1 mouse cellular context compared by ENCODE assay signal in the genomic region with DNA sequence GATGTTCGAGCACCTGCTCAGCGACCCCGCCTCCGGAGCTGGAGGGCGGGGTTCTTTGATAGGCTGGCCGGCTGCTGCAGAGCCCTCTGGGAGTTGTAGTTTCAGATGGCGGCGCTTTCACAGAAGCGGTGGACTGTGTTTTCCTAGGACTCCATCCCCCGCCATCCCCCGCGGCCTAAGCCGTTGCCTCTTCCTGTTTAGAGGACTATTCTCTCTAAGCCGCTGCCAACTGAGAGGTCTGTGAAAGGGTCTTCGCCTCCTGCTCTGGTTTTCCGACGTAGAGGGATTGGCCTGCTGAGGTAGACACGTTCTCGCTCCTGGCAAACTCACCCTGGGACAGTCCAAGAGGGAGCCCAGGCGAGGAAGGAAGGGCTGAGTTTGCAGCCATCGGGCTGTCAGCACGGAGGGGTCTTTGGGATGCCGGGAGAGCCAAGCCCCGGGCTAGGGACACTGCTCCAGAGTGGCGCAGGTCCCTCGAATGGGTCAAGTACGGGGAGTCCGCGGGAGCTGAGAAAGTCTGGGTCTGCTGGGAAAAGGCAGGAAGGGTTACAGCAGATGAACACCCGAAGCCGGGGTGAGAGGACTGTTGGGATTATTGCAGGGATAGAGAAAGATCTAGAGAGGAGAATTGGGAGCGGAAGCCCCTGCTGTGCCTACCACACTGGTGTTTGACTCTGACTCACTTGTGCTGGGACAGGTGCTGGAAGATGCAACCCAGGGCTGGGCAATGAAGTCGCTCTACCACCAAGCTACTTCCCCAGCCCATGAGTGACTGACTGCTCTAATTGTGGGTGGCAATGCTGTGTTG.
A peak's percentile ranks its signal among the peaks of the same experiment; 100 is the strongest.
TF ChIP-seq lines count a peak whose summit lies in the region.

Gene Slc38a9, plus strand, starts transcription at position 178 of the 808 bp plus-strand sequence.

TF ChIP-seq in CH12.LX, 34 proteins besides CTCF, POLR2A, EP300 and RAD21 (continued from another document):
- TF ChIP-seq MEF2A (IDR thresholded peaks at IDR 0.05; ENCODE audit: borderline replicate concordance, low read depth, low read length) (no peak), RCOR1 (conservative IDR thresholded peaks at IDR 0.05; ENCODE audit: low read depth, low read length) (no peak), TCF12 (IDR thresholded peaks at IDR 0.05; ENCODE audit: low read depth, low read length) (peak; percentile 55; the same call in 1 of the 2 replicates), MAZ (IDR thresholded peaks at IDR 0.05; ENCODE audit: low read depth, low read length) (no peak), NRF1 (IDR thresholded peaks at IDR 0.05; ENCODE audit: low read depth, low read length) (0 out of 2 replicates have a peak, but pooled peaks have one; percentile 29), POLR2AphosphoS2 (IDR thresholded peaks at IDR 0.05; ENCODE audit: low read depth, low read length) (0 out of 2 replicates have a peak, but pooled peaks have one; percentile 32), ETS1 (conservative IDR thresholded peaks at IDR 0.05; ENCODE audit: low read depth, low read length) (no peak), GABPA (IDR thresholded peaks at IDR 0.05; ENCODE audit: insufficient replicate concordance, low read depth, low read length) (peak; percentile 59; the same call in 1 of the 2 replicates), HCFC1 (IDR thresholded peaks at IDR 0.05; ENCODE audit: low read depth, low read length) (peak; percentile 99), SMC3 (IDR thresholded peaks at IDR 0.05; ENCODE audit: low read depth, low read length) (no peak), JUND (conservative IDR thresholded peaks at IDR 0.05; ENCODE audit: low read depth, low read length) (no peak), UBTF (IDR thresholded peaks at IDR 0.05; ENCODE audit: low read depth, low read length) (no peak), SIN3A (IDR thresholded peaks at IDR 0.05; ENCODE audit: low read length) (no peak; the same call in 1 of the 2 replicates), ZMIZ1 (IDR thresholded peaks at IDR 0.05; ENCODE audit: low read depth, low read length) (peak; percentile 69; the same call in 1 of the 2 replicates), ELF1 (IDR thresholded peaks at IDR 0.05; ENCODE audit: low read depth, low read length) (peak; percentile 94), MYC (IDR thresholded peaks at IDR 0.05; ENCODE audit: low read depth, low read length) (peak; percentile 55; the same call in 1 of the 2 replicates), ZNF384 (IDR thresholded peaks at IDR 0.05; ENCODE audit: low read depth, low read length) (no peak), MAFK (IDR thresholded peaks at IDR 0.05; ENCODE audit: insufficient replicate concordance, low read length) (0 out of 2 replicates have a peak, but pooled peaks have one; percentile 11), TBP (conservative IDR thresholded peaks at IDR 0.05; ENCODE audit: low read depth, low read length) (no peak), CHD1 (IDR thresholded peaks at IDR 0.05; ENCODE audit: low read depth, low read length) (no peak), IRF4 (IDR thresholded peaks at IDR 0.05; ENCODE audit: low read depth, low read length) (peak; percentile 12; the same call in 1 of the 2 replicates), USF1 (IDR thresholded peaks at IDR 0.05; ENCODE audit: low read depth, low read length) (peak; percentile 7; the same call in 1 of the 2 replicates), KAT2A (IDR thresholded peaks at IDR 0.05; ENCODE audit: insufficient replicate concordance, low read length) (peak; percentile 94; the same call in 1 of the 2 replicates), MAX (IDR thresholded peaks at IDR 0.05; ENCODE audit: low read length) (0 out of 2 replicates have a peak, but pooled peaks have one; percentile 19)
